Mouse (Mus musculus): ENCODE results near the gene Lypd1.

Lypd1 gene

GRCm38 (mm10) chr1:125912601-125913600 lies at the start of gene Lypd1:
Gene Lypd1, minus strand, starts transcription at chr1:125913101.
- DNase-seq: no peak

DNA sequence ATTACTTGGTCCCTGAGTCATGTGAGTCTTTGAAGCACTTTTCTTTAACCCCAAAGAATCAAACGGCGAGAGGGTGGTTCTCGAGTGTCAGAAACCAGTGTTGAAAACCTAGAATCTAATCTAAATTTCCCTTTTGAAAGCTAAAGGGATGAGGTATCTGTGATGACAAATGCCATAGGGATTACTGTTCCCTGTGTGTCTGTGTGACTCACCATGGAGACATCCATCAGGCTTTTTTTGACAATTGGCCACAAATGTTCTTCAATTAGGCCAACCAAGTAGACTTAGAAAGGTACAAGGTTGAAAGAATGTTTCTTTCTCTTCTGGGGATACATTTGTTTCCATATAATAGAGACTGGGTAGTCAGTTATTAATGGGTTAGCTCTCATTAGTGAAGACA lies 38.1 kb upstream of the Lypd1 start:
- no peak for DNase-seq

- DNase-seq: no peak
These were observed 36.2 kb upstream of the Lypd1 start for GRCm38 (mm10) chr1:125949076-125949475.

- no peak for DNase-seq
These were observed 32.2 kb upstream of the Lypd1 start for GRCm38 (mm10) chr1:125945136-125945535.

DNA sequence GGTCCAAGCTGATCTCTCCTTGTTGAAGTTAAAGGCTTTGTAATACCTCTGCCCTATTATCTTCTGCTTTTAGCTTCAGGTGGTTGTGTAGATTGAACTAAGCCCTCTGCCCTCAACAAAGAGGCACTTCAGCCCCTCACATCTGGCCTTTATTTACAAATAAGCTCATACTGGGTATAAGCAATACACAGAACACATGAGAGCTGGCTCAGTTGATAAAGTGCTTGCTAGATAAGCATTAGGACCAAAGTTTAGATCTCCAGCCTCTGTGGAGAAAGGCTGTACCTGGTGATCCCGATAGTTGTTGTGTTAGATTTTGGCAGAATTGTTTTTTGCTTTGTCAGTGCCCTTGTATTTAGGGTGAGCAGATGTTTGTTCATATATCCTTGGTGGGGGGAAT lies 30.4 kb upstream of the Lypd1 start:
- no peak for DNase-seq

DNA sequence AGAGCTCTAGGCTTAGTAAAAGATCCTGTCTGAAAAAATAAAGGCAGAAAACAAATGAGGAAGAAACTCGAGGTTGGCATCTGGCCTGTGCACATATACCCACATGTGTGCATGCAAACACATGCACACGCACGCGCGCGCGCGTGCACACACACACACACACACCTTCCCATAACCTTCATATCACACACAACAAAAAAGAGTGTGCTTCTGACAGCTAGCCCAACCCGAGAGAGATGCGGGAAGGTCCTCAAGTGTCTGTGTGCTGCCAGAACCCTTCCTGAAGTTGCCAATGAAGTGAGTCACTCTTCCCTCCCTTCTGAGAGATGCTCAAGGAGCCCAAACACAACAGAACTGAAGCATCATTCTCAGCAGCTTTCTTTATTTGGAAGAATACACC lies 12.6 kb upstream of the Lypd1 start:
- no peak for DNase-seq

- DNase-seq: no peak
These were observed 10.2 kb upstream of the Lypd1 start for GRCm38 (mm10) chr1:125923062-125923461.

DNA sequence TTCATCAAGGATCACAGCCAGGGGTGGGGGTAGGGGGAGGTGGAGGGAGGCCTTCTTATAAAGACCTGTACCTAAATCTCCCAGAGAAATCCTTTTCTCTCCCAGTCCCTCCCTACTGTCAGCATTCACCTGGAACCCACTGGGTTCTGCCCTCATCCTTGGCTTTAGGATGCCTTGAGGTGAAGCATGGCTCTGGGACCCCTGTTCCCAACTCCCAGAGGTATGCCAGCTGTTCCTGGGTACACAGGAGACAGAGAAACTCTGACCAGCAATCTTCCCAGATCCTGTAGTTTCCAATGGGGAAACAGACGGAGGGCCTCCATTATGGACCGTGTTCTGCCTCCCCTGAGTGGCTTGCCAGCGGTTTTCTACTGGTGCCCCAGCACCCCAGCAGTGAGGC lies 7.8 kb upstream of the Lypd1 start:
- no peak for DNase-seq

- DNase-seq: peak; percentile 5 to 20
These were observed 928 bp downstream of the Lypd1 start for GRCm38 (mm10) chr1:125911901-125912445.

- peak; percentile 1 to 3 for DNase-seq
These were observed 1.5 kb downstream of the Lypd1 start for GRCm38 (mm10) chr1:125911337-125911900.

DNA sequence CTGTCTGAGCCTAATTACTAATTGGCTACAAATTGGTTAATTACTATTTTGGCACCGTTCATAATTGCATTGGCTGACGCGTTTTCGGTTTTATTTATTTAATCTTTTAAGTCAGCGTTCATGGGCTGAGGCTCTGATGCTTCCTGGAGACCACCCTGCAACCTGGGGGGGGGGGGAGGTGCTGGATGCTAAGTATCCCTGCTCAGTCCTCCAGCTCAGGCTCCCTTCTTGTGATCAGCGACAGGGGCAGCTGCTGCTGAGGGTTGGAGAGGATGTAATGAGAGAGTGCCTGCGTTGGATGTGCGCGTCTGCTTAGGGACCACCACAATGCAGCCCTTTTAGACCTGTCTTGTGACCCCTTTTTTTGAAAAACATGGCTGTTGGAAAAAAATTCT lies 2.0 kb downstream of the Lypd1 start:
- DNase-seq: no peak

- DNase-seq: peak in 1 of 2 experiments; percentile 6
These were observed 2.6 kb downstream of the Lypd1 start for GRCm38 (mm10) chr1:125910211-125910870.

DNA sequence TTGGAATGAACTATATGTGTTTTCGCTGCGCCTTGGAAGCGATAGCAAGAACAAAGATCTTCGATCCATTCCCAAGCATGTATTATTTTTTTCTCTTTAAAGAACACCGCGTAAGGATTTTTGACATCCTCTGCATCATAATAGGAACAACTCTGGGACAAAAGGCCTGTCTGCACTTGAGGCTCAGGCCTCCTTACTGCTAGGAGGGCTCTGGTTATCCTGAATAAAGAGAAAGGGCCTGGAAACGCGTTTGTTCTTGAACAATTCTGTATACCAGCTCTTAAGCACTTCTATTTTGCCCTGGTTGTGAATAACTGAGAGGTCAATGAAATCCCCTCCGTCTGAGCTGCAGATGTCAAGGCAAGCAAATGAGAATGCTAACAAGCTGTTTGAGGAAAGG lies 19.7 kb downstream of the Lypd1 start:
- DNase-seq: no peak

DNA sequence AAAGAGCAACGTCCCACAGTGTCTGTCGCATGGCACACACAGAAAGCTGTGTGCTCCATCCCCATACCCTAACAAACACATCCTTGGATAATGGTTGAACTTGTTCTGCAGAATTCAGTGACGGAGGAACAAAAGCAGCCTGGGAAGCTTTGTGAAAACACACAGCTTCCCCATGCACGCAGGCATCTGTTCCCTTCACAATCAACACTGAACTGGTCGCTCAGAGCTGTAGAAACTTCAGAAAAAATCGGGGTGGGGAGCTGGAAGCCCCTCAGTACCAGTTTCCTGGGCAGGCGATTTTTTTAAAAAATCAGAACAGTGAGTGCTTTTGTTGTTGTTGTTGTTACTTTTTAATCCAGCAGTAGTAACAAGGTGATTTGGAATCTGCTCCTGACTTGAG lies 42.8 kb downstream of the Lypd1 start:
- no peak for DNase-seq

DNA sequence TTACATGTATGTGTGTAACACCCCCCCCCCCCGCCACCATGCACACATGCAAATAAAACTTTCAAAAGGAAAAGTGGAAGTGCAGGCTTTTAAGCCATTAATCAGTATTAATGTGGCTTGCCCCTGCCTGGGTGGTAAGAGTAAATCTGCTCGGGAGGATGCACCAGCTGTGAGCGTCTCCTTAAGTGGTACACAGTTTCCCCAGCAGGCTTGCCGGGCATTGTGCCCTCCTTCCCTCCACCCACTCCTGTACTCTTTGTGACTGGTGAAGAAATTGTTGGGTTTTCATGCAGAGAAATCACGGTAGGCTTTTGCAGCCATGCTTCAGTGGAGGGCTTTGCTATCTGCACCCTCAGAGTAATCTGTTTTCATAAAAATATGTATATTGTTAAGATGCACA lies 54.3 kb downstream of the Lypd1 start:
- no peak for DNase-seq

- no peak for DNase-seq
These were observed 58.3 kb downstream of the Lypd1 start for GRCm38 (mm10) chr1:125854646-125855045.

GRCm38 (mm10) chr1:125839746-125840392 lies 73.0 kb downstream of the Lypd1 start:
- DNase-seq: peak; percentile 3 to 20

DNA sequence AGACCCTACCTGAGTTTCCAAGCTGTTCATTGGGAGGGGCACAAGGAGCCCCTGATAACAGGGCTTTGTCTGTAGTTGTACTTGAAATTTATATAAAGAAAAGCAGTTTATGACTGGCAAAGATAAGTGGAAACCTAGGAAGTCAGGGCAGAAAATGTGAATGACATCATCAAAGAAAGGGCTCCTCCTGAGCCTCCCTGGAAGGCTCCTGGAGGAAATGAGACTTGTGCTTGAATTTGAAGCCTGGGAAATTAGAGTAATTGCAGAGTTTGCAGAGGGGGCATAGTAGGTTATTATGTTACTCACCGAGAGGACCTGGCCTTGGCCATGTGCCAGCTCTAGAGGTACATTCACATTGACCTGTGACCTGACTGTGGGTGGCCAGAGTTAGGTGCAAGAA lies 75.4 kb downstream of the Lypd1 start:
- no peak for DNase-seq

DNA sequence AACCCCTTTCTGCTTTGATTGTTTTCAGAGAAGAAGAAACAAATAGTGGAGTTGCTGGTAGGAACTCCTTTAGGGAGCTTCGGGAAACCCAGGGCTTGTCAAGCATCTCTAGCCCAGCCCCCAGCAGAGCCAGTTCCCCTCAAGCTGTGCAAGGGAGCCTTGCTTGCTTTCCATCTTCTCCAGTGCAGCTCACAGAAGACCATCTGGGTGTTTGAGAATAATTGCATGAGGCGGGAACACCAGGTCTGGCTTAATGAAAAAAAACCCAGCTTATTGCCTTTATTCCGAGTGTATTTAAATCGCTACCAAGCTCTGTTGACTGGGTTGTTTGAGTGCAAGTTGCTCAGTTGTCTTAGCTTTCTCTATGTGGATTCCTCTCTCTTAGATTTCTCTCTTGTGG lies 89.3 kb downstream of the Lypd1 start:
- DNase-seq: no peak

- DNase-seq: no peak
These were observed 91.8 kb downstream of the Lypd1 start for GRCm38 (mm10) chr1:125821101-125821500.

Data from thymus, postnatal 36 days (tissue).